Mouse (Mus musculus): Measurements from ENCODE around the gene Myo1a. TPM values are rescaled to one million over a fixed set of nuclear protein-coding genes. Genes with fewer than 3 reads are reported as not detected.

Myo1a gene
- polyA plus RNA-seq, 1 experiment: 18.5 TPM

- TF ChIP-seq POLR2A (IDR thresholded peaks at IDR 0.05; ENCODE audit: control insufficient read depth, low read depth, low read length) (no peak), CTCF (IDR thresholded peaks at IDR 0.05; ENCODE audit: control insufficient read depth, insufficient read depth, insufficient replicate concordance, low read depth, low read length) (no peak)
These were observed 29.0 kb upstream of the Myo1a start for GRCm38 (mm10) chr10:127675859-127676398.

GRCm38 (mm10) chr10:127676691-127677548 is 28.1 kb upstream of the Myo1a start:
- peak overlapping the region; percentile 90 for H3K4me3 ChIP-seq (ENCODE audit: control insufficient read depth, low read depth, low read length)
- TF ChIP-seq POLR2A (IDR thresholded peaks at IDR 0.05; ENCODE audit: control insufficient read depth, low read depth, low read length) (peak; percentile 94), CTCF (IDR thresholded peaks at IDR 0.05; ENCODE audit: control insufficient read depth, insufficient read depth, insufficient replicate concordance, low read depth, low read length) (no peak)
- peaks cover 4% of the 10 kb centered on the region for H3K4me1 ChIP-seq (ENCODE audit: control insufficient read depth, insufficient read depth, low read length)
- H3K27me3 ChIP-seq (ENCODE audit: control insufficient read depth, insufficient read depth, low read length): no peaks in the 10 kb centered on the region
- H3K27ac ChIP-seq (ENCODE audit: control insufficient read depth, insufficient read depth, low read depth, low read length): peak overlapping the region; percentile 92
- peaks cover 4% of the 10 kb centered on the region; the same call in 1 of the 2 replicates for H3K36me3 ChIP-seq (ENCODE audit: control insufficient read depth, insufficient read depth, low read length)

More at GRCm38 (mm10) chr10:127675859-127676398, 29.0 kb upstream of the Myo1a start:
- H3K27me3 ChIP-seq (ENCODE audit: control insufficient read depth, insufficient read depth, low read length): no peaks in the 10 kb centered on the region
- H3K4me3 ChIP-seq (ENCODE audit: control insufficient read depth, low read depth, low read length): peak overlapping the region; percentile 90; the same call in 1 of the 2 replicates
- peak overlapping the region; percentile 92 for H3K27ac ChIP-seq (ENCODE audit: control insufficient read depth, insufficient read depth, low read depth, low read length)
- peaks cover 4% of the 10 kb centered on the region for H3K4me1 ChIP-seq (ENCODE audit: control insufficient read depth, insufficient read depth, low read length)
- peaks cover 4% of the 10 kb centered on the region; the same call in 1 of the 2 replicates for H3K36me3 ChIP-seq (ENCODE audit: control insufficient read depth, insufficient read depth, low read length)

- Histone ChIP-seq H3K36me3 (ENCODE audit: control insufficient read depth, insufficient read depth, low read length) (peaks cover 4% of the 10 kb centered on the region; the same call in 1 of the 2 replicates), H3K4me1 (ENCODE audit: control insufficient read depth, insufficient read depth, low read length) (peaks cover 4% of the 10 kb centered on the region), H3K27me3 (ENCODE audit: control insufficient read depth, insufficient read depth, low read length) (no peaks in the 10 kb centered on the region), H3K27ac (ENCODE audit: control insufficient read depth, insufficient read depth, low read depth, low read length) (peak overlapping the region; percentile 91), H3K4me3 (ENCODE audit: control insufficient read depth, low read depth, low read length) (peak overlapping the region; percentile 90)
- no peak for TF ChIP-seq POLR2A (IDR thresholded peaks at IDR 0.05; ENCODE audit: control insufficient read depth, low read depth, low read length)
- peak; percentile 66; the same call in 1 of the 2 replicates for TF ChIP-seq CTCF (IDR thresholded peaks at IDR 0.05; ENCODE audit: control insufficient read depth, insufficient read depth, insufficient replicate concordance, low read depth, low read length)
These were observed 27.2 kb upstream of the Myo1a start for GRCm38 (mm10) chr10:127677591-127678336.

- TF ChIP-seq CTCF (IDR thresholded peaks at IDR 0.05; ENCODE audit: control insufficient read depth, insufficient read depth, insufficient replicate concordance, low read depth, low read length) (no peak), POLR2A (IDR thresholded peaks at IDR 0.05; ENCODE audit: control insufficient read depth, low read depth, low read length) (no peak)
- Histone ChIP-seq H3K36me3 (ENCODE audit: control insufficient read depth, insufficient read depth, low read length) (peaks cover 4% of the 10 kb centered on the region; the same call in 1 of the 2 replicates), H3K27ac (ENCODE audit: control insufficient read depth, insufficient read depth, low read depth, low read length) (no peak overlapping the region), H3K4me3 (ENCODE audit: control insufficient read depth, low read depth, low read length) (peak overlapping the region; percentile 45), H3K27me3 (ENCODE audit: control insufficient read depth, insufficient read depth, low read length) (no peaks in the 10 kb centered on the region), H3K4me1 (ENCODE audit: control insufficient read depth, insufficient read depth, low read length) (peaks cover 4% of the 10 kb centered on the region)
These were observed 25.8 kb upstream of the Myo1a start for GRCm38 (mm10) chr10:127679208-127679607.

GRCm38 (mm10) chr10:127679881-127680280 is 25.1 kb upstream of the Myo1a start:
- TF ChIP-seq POLR2A (IDR thresholded peaks at IDR 0.05; ENCODE audit: control insufficient read depth, low read depth, low read length) (no peak), CTCF (IDR thresholded peaks at IDR 0.05; ENCODE audit: control insufficient read depth, insufficient read depth, insufficient replicate concordance, low read depth, low read length) (no peak)
- no peak overlapping the region for H3K27ac ChIP-seq (ENCODE audit: control insufficient read depth, insufficient read depth, low read depth, low read length)
- H3K4me1 ChIP-seq (ENCODE audit: control insufficient read depth, insufficient read depth, low read length): peaks cover 2% of the 10 kb centered on the region
- no peak overlapping the region for H3K4me3 ChIP-seq (ENCODE audit: control insufficient read depth, low read depth, low read length)
- H3K27me3 ChIP-seq (ENCODE audit: control insufficient read depth, insufficient read depth, low read length): no peaks in the 10 kb centered on the region
- H3K36me3 ChIP-seq (ENCODE audit: control insufficient read depth, insufficient read depth, low read length): peaks cover 4% of the 10 kb centered on the region; the same call in 1 of the 2 replicates

GRCm38 (mm10) chr10:127682886-127683285 is 22.1 kb upstream of the Myo1a start:
- Histone ChIP-seq H3K27me3 (ENCODE audit: control insufficient read depth, insufficient read depth, low read length) (no peaks in the 10 kb centered on the region), H3K4me1 (ENCODE audit: control insufficient read depth, insufficient read depth, low read length) (no peaks in the 10 kb centered on the region; the same call in 1 of the 2 replicates), H3K36me3 (ENCODE audit: control insufficient read depth, insufficient read depth, low read length) (peaks cover 4% of the 10 kb centered on the region; the same call in 1 of the 2 replicates), H3K27ac (ENCODE audit: control insufficient read depth, insufficient read depth, low read depth, low read length) (no peak overlapping the region), H3K4me3 (ENCODE audit: control insufficient read depth, low read depth, low read length) (no peak overlapping the region)
- no peak for TF ChIP-seq POLR2A (IDR thresholded peaks at IDR 0.05; ENCODE audit: control insufficient read depth, low read depth, low read length)
- TF ChIP-seq CTCF (IDR thresholded peaks at IDR 0.05; ENCODE audit: control insufficient read depth, insufficient read depth, insufficient replicate concordance, low read depth, low read length): no peak

Measured in testis, adult 2 months (tissue).